Mouse (Mus musculus): ENCODE measurements around the gene Stard3. TPM values are rescaled to one million over a fixed set of nuclear protein-coding genes. Genes with fewer than 3 reads are reported as not detected.

Stard3 gene
- total and polyA plus RNA-seq, 3 experiments = 31.7 to 39.6 (median 33.9) TPM

GRCm38 (mm10) chr11:98400816-98401215, 42.6 kb downstream of the Stard3 start:
- dilution Hi-C loops (cut with MboI; ENCODE audit: extremely low pct_ligation_motif_present, extremely low pct_unique_long_range_greater_than_20kb, low sequenced_read_pairs) = no loop called here
- H3K79me2 ChIP-seq (replicated peaks; ENCODE audit: control insufficient read depth, extremely low read depth, insufficient read depth, poor library complexity, severe bottlenecking) = no peaks in the 10 kb centered on the region
- H3K4me3 ChIP-seq (replicated peaks in 1 of 3; ENCODE audit: low read depth in 2 of 3, low read length in 2 of 3, poor library complexity in 1 of 3) = peak overlapping the region; percentile 48 to 68 (median 61)
- in situ Hi-C loops (cut with MboI; ENCODE audit: low pct_ligation_motif_present, low pct_unique_long_range_greater_than_20kb, low sequenced_read_pairs) = no loop called here
- peaks cover 0 to 6% of the 10 kb centered on the region in 2 experiments for H3K36me3 ChIP-seq (replicated peaks in 1 of 2; ENCODE audit: control insufficient read depth in 1 of 2, insufficient read depth in 1 of 2, low read length in 1 of 2)
- H3K9ac ChIP-seq (ENCODE audit: insufficient read depth, low read depth) = peak overlapping the region; percentile 80
- DNase-seq (ENCODE audit: extremely low read depth) = peak; percentile 40
- H3K27me3 ChIP-seq (replicated peaks) = peaks cover 23% of the 10 kb centered on the region
- peaks cover 10 to 15% of the 10 kb centered on the region in 2 experiments for H3K4me1 ChIP-seq (ENCODE audit: control insufficient read depth in 1 of 2, insufficient read depth in 2 of 2)
- H3K4me2 ChIP-seq (ENCODE audit: insufficient read depth, low read depth, poor library complexity, severe bottlenecking) = peak overlapping the region; percentile 85
- peak overlapping the region; percentile 9; the same call in 1 of the 2 replicates for H3K27ac ChIP-seq (ENCODE audit: insufficient read depth, low read depth)
- H3K9me3 ChIP-seq (replicated peaks; ENCODE audit: low read length) = no peaks in the 10 kb centered on the region
- TF ChIP-seq SIN3A (IDR thresholded peaks at IDR 0.05; ENCODE audit: low read length) = no peak
- TF ChIP-seq UBTF (IDR thresholded peaks at IDR 0.05; ENCODE audit: low read depth, low read length) = no peak
- TF ChIP-seq TBP (conservative IDR thresholded peaks at IDR 0.05; ENCODE audit: low read depth, low read length) = no peak
- no peak for TF ChIP-seq USF1 (IDR thresholded peaks at IDR 0.05; ENCODE audit: low read depth, low read length)
- no peak for TF ChIP-seq BHLHE40 (IDR thresholded peaks at IDR 0.05; ENCODE audit: low read depth, low read length)
- TF ChIP-seq ETS1 (conservative IDR thresholded peaks at IDR 0.05; ENCODE audit: low read depth, low read length) = no peak
- no peak for TF ChIP-seq GABPA (IDR thresholded peaks at IDR 0.05; ENCODE audit: insufficient replicate concordance, low read depth, low read length)
- no peak for TF ChIP-seq MXI1 (IDR thresholded peaks at IDR 0.05; ENCODE audit: low read depth, low read length)
- TF ChIP-seq CHD1 (IDR thresholded peaks at IDR 0.05; ENCODE audit: low read depth, low read length) = no peak
- no peak for TF ChIP-seq CHD2 (IDR thresholded peaks at IDR 0.05; ENCODE audit: low read length)
- TF ChIP-seq JUN (IDR thresholded peaks at IDR 0.05; ENCODE audit: insufficient read depth, low read depth, low read length) = no peak
- TF ChIP-seq PAX5 (IDR thresholded peaks at IDR 0.05; ENCODE audit: low read length) = no peak

- H3K4me2 ChIP-seq (ENCODE audit: insufficient read depth, low read depth, poor library complexity, severe bottlenecking) = no peak overlapping the region
- H3K9me3 ChIP-seq (replicated peaks; ENCODE audit: low read length) = no peaks in the 10 kb centered on the region
- no peak for TF ChIP-seq CHD2 (IDR thresholded peaks at IDR 0.05; ENCODE audit: low read length)
- H3K27ac ChIP-seq (ENCODE audit: insufficient read depth, low read depth) = no peak overlapping the region
- no peaks in the 10 kb centered on the region for H3K4me1 ChIP-seq (ENCODE audit: control insufficient read depth in 1 of 2, insufficient read depth in 2 of 2)
- no peak overlapping the region for H3K9ac ChIP-seq (ENCODE audit: insufficient read depth, low read depth)
- DNase-seq (ENCODE audit: extremely low read depth) = no peak
- no peaks in the 10 kb centered on the region for H3K36me3 ChIP-seq (replicated peaks in 1 of 2; ENCODE audit: control insufficient read depth in 1 of 2, insufficient read depth in 1 of 2, low read length in 1 of 2)
- dilution Hi-C loops (cut with MboI; ENCODE audit: extremely low pct_ligation_motif_present, extremely low pct_unique_long_range_greater_than_20kb, low sequenced_read_pairs) = no loop called here
- peaks cover 74% of the 10 kb centered on the region for H3K27me3 ChIP-seq (replicated peaks)
- in situ Hi-C loops (cut with MboI; ENCODE audit: low pct_ligation_motif_present, low pct_unique_long_range_greater_than_20kb, low sequenced_read_pairs) = no loop called here
- no peak overlapping the region for H3K4me3 ChIP-seq (replicated peaks in 1 of 3; ENCODE audit: low read depth in 2 of 3, low read length in 2 of 3, poor library complexity in 1 of 3)
- no peaks in the 10 kb centered on the region for H3K79me2 ChIP-seq (replicated peaks; ENCODE audit: control insufficient read depth, extremely low read depth, insufficient read depth, poor library complexity, severe bottlenecking)
Observed at GRCm38 (mm10) chr11:98406621-98407020, 48.5 kb downstream of the Stard3 start.

- TF ChIP-seq MAFK (IDR thresholded peaks at IDR 0.05; ENCODE audit: insufficient replicate concordance, low read length) (no peak), EP300 (IDR thresholded peaks at IDR 0.05; ENCODE audit: low read length) (no peak), JUND (conservative IDR thresholded peaks at IDR 0.05; ENCODE audit: low read depth, low read length) (no peak), HCFC1 (IDR thresholded peaks at IDR 0.05; ENCODE audit: low read depth, low read length) (no peak), TCF12 (IDR thresholded peaks at IDR 0.05; ENCODE audit: low read depth, low read length) (no peak), MEF2A (IDR thresholded peaks at IDR 0.05; ENCODE audit: borderline replicate concordance, low read depth, low read length) (no peak), RAD21 (IDR thresholded peaks at IDR 0.05; ENCODE audit: low read depth, low read length) (no peak), RCOR1 (conservative IDR thresholded peaks at IDR 0.05; ENCODE audit: low read depth, low read length) (no peak), NELFE (IDR thresholded peaks at IDR 0.05; ENCODE audit: low read depth, low read length) (no peak), MAZ (IDR thresholded peaks at IDR 0.05; ENCODE audit: low read depth, low read length) (no peak), CTCF (conservative IDR thresholded peaks at IDR 0.05 in 1 of 2, IDR thresholded peaks at IDR 0.05 in 1 of 2; ENCODE audit: low read depth in 2 of 2, low read length in 2 of 2) (no peak), MXI1 (IDR thresholded peaks at IDR 0.05; ENCODE audit: low read depth, low read length) (no peak)
- Histone ChIP-seq H3K4me3 (replicated peaks in 1 of 3; ENCODE audit: low read depth in 2 of 3, low read length in 2 of 3, poor library complexity in 1 of 3) (no peak overlapping the region), H3K4me2 (ENCODE audit: insufficient read depth, low read depth, poor library complexity, severe bottlenecking) (no peak overlapping the region), H3K4me1 (ENCODE audit: control insufficient read depth in 1 of 2, insufficient read depth in 2 of 2) (no peaks in the 10 kb centered on the region; a peak in 1 of 4 replicates), H3K36me3 (replicated peaks in 1 of 2; ENCODE audit: control insufficient read depth in 1 of 2, insufficient read depth in 1 of 2, low read length in 1 of 2) (no peaks in the 10 kb centered on the region), H3K27ac (ENCODE audit: insufficient read depth, low read depth) (no peak overlapping the region), H3K9ac (ENCODE audit: insufficient read depth, low read depth) (no peak overlapping the region), H3K27me3 (replicated peaks) (peaks cover 82% of the 10 kb centered on the region), H3K9me3 (replicated peaks; ENCODE audit: low read length) (no peaks in the 10 kb centered on the region), H3K79me2 (replicated peaks; ENCODE audit: control insufficient read depth, extremely low read depth, insufficient read depth, poor library complexity, severe bottlenecking) (no peaks in the 10 kb centered on the region)
- in situ Hi-C loops (cut with MboI; ENCODE audit: low pct_ligation_motif_present, low pct_unique_long_range_greater_than_20kb, low sequenced_read_pairs) (no loop called here), dilution Hi-C loops (cut with MboI; ENCODE audit: extremely low pct_ligation_motif_present, extremely low pct_unique_long_range_greater_than_20kb, low sequenced_read_pairs) (no loop called here)
- DNase-seq (ENCODE audit: extremely low read depth) = no peak
Observed at GRCm38 (mm10) chr11:98408872-98409271, 50.7 kb downstream of the Stard3 start.

Data from CH12.LX (cell line).